ENCODE assay signal across 8 mouse cellular contexts in genomic region chr13:72623926-72624846, GRCm38 (mm10). TPM values are rescaled to one million over a fixed set of nuclear protein-coding genes. Genes with fewer than 3 reads are reported as not detected.
A peak's percentile ranks its signal among the peaks of the same experiment; 100 is the strongest.
DNase-seq lines count a peak whose midpoint lies in the region; ATAC-seq and TF ChIP-seq lines count a peak whose summit lies in the region.

No protein-coding gene starts in this region.

- H3K4me1 ChIP-seq in heart, adult 2 months (ENCODE audit: control insufficient read depth, insufficient read depth, low read length): no peaks in the 10 kb centered on the region
- H3K4me1 ChIP-seq in forebrain, postnatal 0 days (ENCODE audit: insufficient read depth): no peaks in the 10 kb centered on the region
- peaks cover 16% of the 10 kb centered on the region for H3K4me1 ChIP-seq in kidney, embryonic 16.5 days (ENCODE audit: insufficient read depth, low read length)

- no peak for TF ChIP-seq EP300 in heart, adult 2 months (IDR thresholded peaks at IDR 0.05; ENCODE audit: insufficient read depth, low read depth, low read length)

- H3K27me3 ChIP-seq in heart, adult 2 months (ENCODE audit: control insufficient read depth, insufficient read depth, low read length): peaks cover 21% of the 10 kb centered on the region
- H3K27me3 ChIP-seq in forebrain, postnatal 0 days (ENCODE audit: insufficient read depth, low read length): peaks cover 91% of the 10 kb centered on the region
- peaks cover 94% of the 10 kb centered on the region for H3K27me3 ChIP-seq in kidney, embryonic 16.5 days (ENCODE audit: insufficient read depth, low read length)

- 0 out of 2 replicates have a peak overlapping the region, but pooled peaks have one; percentile 3 for H3K4me2 ChIP-seq in forebrain, postnatal 0 days (ENCODE audit: low read depth)
- peak overlapping the region; percentile 44 for H3K4me2 ChIP-seq in kidney, embryonic 16.5 days (replicated peaks; ENCODE audit: low read depth, low read length)

- H3K9me3 ChIP-seq in forebrain, postnatal 0 days (ENCODE audit: low read length): no peaks in the 10 kb centered on the region
- H3K9me3 ChIP-seq in kidney, embryonic 16.5 days (ENCODE audit: low read length): no peaks in the 10 kb centered on the region

- H3K36me3 ChIP-seq in heart, adult 2 months (ENCODE audit: control insufficient read depth, insufficient read depth, low read length): no peaks in the 10 kb centered on the region
- H3K36me3 ChIP-seq in forebrain, postnatal 0 days (ENCODE audit: insufficient read depth): no peaks in the 10 kb centered on the region
- no peaks in the 10 kb centered on the region for H3K36me3 ChIP-seq in kidney, embryonic 16.5 days (ENCODE audit: insufficient read depth, low read length)
- no peaks in the 10 kb centered on the region for H3K36me3 ChIP-seq in macrophage (ENCODE audit: inconsistent target)

- no peak for TF ChIP-seq POLR2A in heart, adult 2 months (IDR thresholded peaks at IDR 0.05; ENCODE audit: insufficient read depth, low read depth, low read length)

- DNase-seq in heart, adult 2 months: peak in 1 of 2 experiments; percentile 40
- DNase-seq in heart, postnatal 25 days (ENCODE audit: low spot score): no peak
- DNase-seq in forebrain, postnatal 0 days: peak; percentile 25
- DNase-seq in layer of hippocampus, adult 9-11 months: no peak
- DNase-seq in adipocyte (ENCODE audit: low spot score): no peak
- no peak for DNase-seq in layer of hippocampus, postnatal 14 days (ENCODE audit: low spot score in 2 of 2)

- H3K4me3 ChIP-seq in heart, adult 2 months: peak overlapping the region; percentile 36
- H3K4me3 ChIP-seq in forebrain, postnatal 0 days (ENCODE audit: low read depth, low read length): no peak overlapping the region
- peak overlapping the region; percentile 35 for H3K4me3 ChIP-seq in kidney, embryonic 16.5 days (ENCODE audit: low read length)
- peak overlapping the region; percentile 0; the same call in 1 of the 2 replicates for H3K4me3 ChIP-seq in macrophage (ENCODE audit: inconsistent target)

- H3K9ac ChIP-seq in heart, adult 2 months (ENCODE audit: low read depth, low read length): no peak overlapping the region
- H3K9ac ChIP-seq in forebrain, postnatal 0 days: no peak overlapping the region
- H3K9ac ChIP-seq in kidney, embryonic 16.5 days (replicated peaks; ENCODE audit: low read length): peak overlapping the region; percentile 32; the same call in 1 of the 2 replicates

- TF ChIP-seq CTCF in heart, adult 2 months (IDR thresholded peaks at IDR 0.05): peak; percentile 35
- peak; percentile 44 for TF ChIP-seq CTCF in forebrain, postnatal 0 days (IDR thresholded peaks at IDR 0.05; ENCODE audit: low read depth)

- no peak overlapping the region for H3K27ac ChIP-seq in heart, adult 2 months
- no peak overlapping the region for H3K27ac ChIP-seq in forebrain, postnatal 0 days (ENCODE audit: low read depth, low read length)
- no peak overlapping the region for H3K27ac ChIP-seq in kidney, embryonic 16.5 days (ENCODE audit: low read length)
- no peak overlapping the region for H3K27ac ChIP-seq in macrophage

- ATAC-seq in forebrain, postnatal 0 days: peak; percentile 48; the same call in 1 of the 2 replicates
- ATAC-seq in kidney, embryonic 16.5 days (ENCODE audit: low FRiP score, low TSS enrichment): no peak

- whole genome bisulfite sequencing in heart, adult 2 months: 2% methylated on average over 46 of the region's 46 CpGs
- 2% methylated on average over 46 of the region's 46 CpGs for WGBS in forebrain, postnatal 0 days
- WGBS in kidney, embryonic 16.5 days: under 1% methylated on average over 46 of the region's 46 CpGs
- 3% methylated on average over 46 of the region's 46 CpGs for WGBS in macrophage (ENCODE audit: missing documents)

- no peaks in the 10 kb centered on the region for H3K79me2 ChIP-seq in heart, adult 2 months (replicated peaks; ENCODE audit: control insufficient read depth, insufficient read depth, low read length)
- H3K79me2 ChIP-seq in macrophage (ENCODE audit: inconsistent target): no peaks in the 10 kb centered on the region

- intact Hi-C loops in heart, adult 2 months (cut with DNase I): no loop called here
- intact Hi-C loops in heart, postnatal 25 days (cut with DNase I): loop anchor here (2.0 kb wide), 1 partner anchor 661 kb away; the partner anchor contains the start of gene Irx1

RNA-seq across cellular contexts. Expression of gene Irx2, which starts 4.4 kb away (rescaled TPM):
- 1 to 10 TPM; 4.5 to 4.8 TPM for total RNA-seq in heart, adult 2 months (2021)
- polyA plus RNA-seq in heart, adult 2 months (2012; rRNA removed): 3.8 and 4.5 TPM in 2 replicates
- total RNA-seq in heart, postnatal 25 days (2021): 1 to 10 TPM; 4.5 to 5.0 TPM
- total RNA-seq in forebrain, postnatal 0 days (2014; rRNA removed): 2.4 and 3.1 TPM in 2 replicates
- 0.98 and 2.6 TPM in 2 replicates for polyA plus RNA-seq in forebrain, postnatal 0 days (2015; fragmentation: Nextera tagmentation; extraction: Ambion mirVana)
- polyA plus RNA-seq in kidney, embryonic 16.5 days (2015; fragmentation: Nextera tagmentation; extraction: Ambion mirVana): 4.4 and 6.7 TPM in 2 replicates
- 1 to 10 TPM in 1 of 26 experiments, not detected in 25; 2.3 TPM for total RNA-seq in macrophage (2018; cell fraction: chromatin; rRNA removed)
- not detected for total RNA-seq in macrophage (2018; cell fraction: cytosol; rRNA removed)
- total RNA-seq in macrophage (2018; cell fraction: nucleus; rRNA removed): not detected
- polyA plus RNA-seq in macrophage (2018): not detected in 3 replicates
- total RNA-seq in layer of hippocampus, postnatal 14 days (2021): 1 to 10 TPM in 1 of 2 experiments, under 1 TPM in 1; 0.37 to 1.0 TPM
